Mouse (Mus musculus): ENCODE data around the gene Pde4d. TPM values are rescaled to one million over a fixed set of nuclear protein-coding genes. Genes with fewer than 3 reads are reported as not detected.

The Pde4d gene
- polyA plus RNA-seq, 1 experiment from 2014 or later = 13.0 TPM

DNA sequence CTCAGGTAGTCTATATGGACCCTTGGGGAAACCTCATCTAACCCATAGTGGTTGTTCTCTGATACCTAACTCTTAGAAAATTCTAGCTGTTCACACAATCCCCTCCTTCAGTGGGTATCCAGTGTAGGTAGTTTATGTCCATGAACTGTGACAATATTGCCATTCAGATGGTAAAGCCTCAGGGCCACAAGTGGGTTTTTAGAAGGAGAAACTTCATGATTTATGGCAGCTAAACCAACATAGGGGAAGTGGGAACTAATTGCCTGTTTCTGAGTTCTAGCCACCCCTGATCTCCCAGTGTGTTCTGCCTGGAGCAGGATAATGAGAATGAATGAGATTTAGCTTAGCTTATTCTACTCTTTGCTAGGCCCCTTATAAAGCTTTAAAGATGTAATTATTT, 43.1 kb downstream of the Pde4d start:
- no peak for TF ChIP-seq CTCF (IDR thresholded peaks at IDR 0.05; ENCODE audit: low read depth)
- no peak for TF ChIP-seq EP300 (optimal IDR thresholded peaks at IDR 0.05)
- no peak for DNase-seq (ENCODE audit: low spot score)
- H3K9me3 ChIP-seq (ENCODE audit: control insufficient read depth, low read length) = no peaks in the 10 kb centered on the region
- H3K36me3 ChIP-seq (ENCODE audit: control insufficient read depth, insufficient read depth, low read length) = no peaks in the 10 kb centered on the region
- no peak overlapping the region for H3K27ac ChIP-seq (replicated peaks)
- no peak for ATAC-seq (ENCODE audit: low FRiP score, low TSS enrichment)
- no peaks in the 10 kb centered on the region for H3K4me1 ChIP-seq (replicated peaks; ENCODE audit: control insufficient read depth, insufficient read depth)
- H3K9ac ChIP-seq (ENCODE audit: low read length) = no peak overlapping the region
- H3K4me2 ChIP-seq (replicated peaks; ENCODE audit: low read depth) = no peak overlapping the region
- no peaks in the 10 kb centered on the region for H3K27me3 ChIP-seq (ENCODE audit: control insufficient read depth, insufficient read depth, low read length)
- H3K4me3 ChIP-seq (ENCODE audit: low read depth, low read length) = no peak overlapping the region

DNA sequence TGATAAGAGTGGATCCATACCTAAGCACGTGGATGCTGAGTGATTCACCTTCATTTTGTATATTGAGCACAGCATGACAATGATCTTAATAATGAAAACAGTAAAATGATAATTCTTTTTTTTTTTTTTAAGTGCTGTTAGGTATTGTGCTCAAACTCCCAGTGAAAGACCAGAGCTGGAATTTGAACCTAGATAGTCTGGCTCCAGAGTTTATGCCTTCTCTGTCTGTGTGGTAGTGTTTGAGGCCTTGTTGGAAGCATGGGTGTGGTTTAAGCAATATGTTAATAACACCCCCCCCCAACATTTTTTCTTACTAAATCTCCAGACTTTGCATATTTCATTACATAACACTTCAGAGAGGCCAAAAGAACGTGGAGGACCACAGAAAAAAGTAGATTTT, 44.6 kb downstream of the Pde4d start:
- no peak for ATAC-seq (ENCODE audit: low FRiP score, low TSS enrichment)

DNA sequence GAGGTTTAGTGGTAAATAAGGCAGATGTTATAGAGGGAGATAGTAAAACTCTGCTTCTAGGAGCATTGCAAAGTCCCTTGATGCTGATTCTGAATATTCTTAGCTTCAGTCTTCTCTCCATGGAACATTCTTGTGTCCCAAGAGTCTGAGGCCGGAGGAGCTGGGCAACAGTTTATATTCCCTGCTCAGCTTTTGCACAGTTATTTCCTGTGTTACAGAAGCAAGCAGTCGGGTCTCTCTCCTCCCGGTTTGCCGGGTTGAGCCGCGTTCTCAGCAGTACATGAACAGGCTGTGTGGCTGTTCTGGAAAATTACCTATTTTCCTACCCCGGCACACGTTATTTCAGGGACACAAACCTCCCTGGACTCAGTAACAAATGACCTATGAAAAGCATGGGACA, 48.0 kb downstream of the Pde4d start:
- no peaks in the 10 kb centered on the region; the same call in 1 of the 2 replicates for H3K4me1 ChIP-seq (replicated peaks; ENCODE audit: control insufficient read depth, insufficient read depth)
- no peak overlapping the region for H3K9ac ChIP-seq (ENCODE audit: low read length)
- H3K9me3 ChIP-seq (ENCODE audit: control insufficient read depth, low read length) = no peaks in the 10 kb centered on the region
- DNase-seq (ENCODE audit: low spot score) (no peak), ATAC-seq (ENCODE audit: low FRiP score, low TSS enrichment) (no peak)
- H3K4me3 ChIP-seq (ENCODE audit: low read depth, low read length) = no peak overlapping the region
- H3K27me3 ChIP-seq (ENCODE audit: control insufficient read depth, insufficient read depth, low read length) = no peaks in the 10 kb centered on the region
- TF ChIP-seq CTCF (IDR thresholded peaks at IDR 0.05; ENCODE audit: low read depth) (no peak), EP300 (optimal IDR thresholded peaks at IDR 0.05) (no peak)
- 59% methylated on average over 8 of the region's 8 CpGs for WGBS
- H3K27ac ChIP-seq (replicated peaks) = peak overlapping the region; percentile 75
- no peaks in the 10 kb centered on the region for H3K36me3 ChIP-seq (ENCODE audit: control insufficient read depth, insufficient read depth, low read length)
- peak overlapping the region; percentile 45 for H3K4me2 ChIP-seq (replicated peaks; ENCODE audit: low read depth)

More for the DNA sequence above, 44.6 kb downstream of the Pde4d start:
- no peaks in the 10 kb centered on the region for H3K27me3 ChIP-seq (ENCODE audit: control insufficient read depth, insufficient read depth, low read length)
- 54% methylated on average over 2 of the region's 2 CpGs for WGBS
- no peak overlapping the region for H3K9ac ChIP-seq (ENCODE audit: low read length)
- no peaks in the 10 kb centered on the region for H3K9me3 ChIP-seq (ENCODE audit: control insufficient read depth, low read length)
- no peak for DNase-seq (ENCODE audit: low spot score)
- no peak for TF ChIP-seq CTCF (IDR thresholded peaks at IDR 0.05; ENCODE audit: low read depth)
- no peak for TF ChIP-seq EP300 (optimal IDR thresholded peaks at IDR 0.05)
- H3K4me2 ChIP-seq (replicated peaks; ENCODE audit: low read depth) = no peak overlapping the region
- H3K4me1 ChIP-seq (replicated peaks; ENCODE audit: control insufficient read depth, insufficient read depth) = no peaks in the 10 kb centered on the region; the same call in 1 of the 2 replicates
- no peak overlapping the region for H3K4me3 ChIP-seq (ENCODE audit: low read depth, low read length)
- no peak overlapping the region for H3K27ac ChIP-seq (replicated peaks)
- no peaks in the 10 kb centered on the region for H3K36me3 ChIP-seq (ENCODE audit: control insufficient read depth, insufficient read depth, low read length)

DNA sequence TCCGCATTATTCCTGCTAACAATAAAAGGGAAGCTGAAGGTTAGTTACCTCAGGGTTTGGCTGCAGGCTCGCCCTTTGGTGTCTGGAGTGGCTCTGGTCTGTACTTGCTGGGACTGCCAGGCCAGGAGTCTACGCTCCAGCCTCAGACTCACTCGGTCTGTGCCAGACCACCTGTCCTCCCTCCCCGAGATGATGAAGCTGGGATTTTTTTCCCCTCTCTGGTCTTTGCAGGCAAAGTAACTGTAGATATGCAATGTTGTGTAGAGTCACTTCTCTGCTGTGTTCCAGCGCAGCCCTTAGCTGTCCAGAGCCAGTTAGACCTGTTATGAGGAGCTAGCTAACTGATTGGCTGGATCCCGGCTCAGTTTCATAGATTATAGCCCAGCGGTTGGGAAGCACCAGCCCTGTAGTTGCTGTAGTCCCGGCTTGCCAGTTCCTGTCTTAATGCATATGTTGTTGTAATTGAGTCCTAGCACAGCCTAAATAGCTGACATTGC, 48.5 kb downstream of the Pde4d start:
- Histone ChIP-seq H3K36me3 (ENCODE audit: control insufficient read depth, insufficient read depth, low read length) (no peaks in the 10 kb centered on the region), H3K9me3 (ENCODE audit: control insufficient read depth, low read length) (no peaks in the 10 kb centered on the region), H3K9ac (ENCODE audit: low read length) (no peak overlapping the region), H3K4me3 (ENCODE audit: low read depth, low read length) (peak overlapping the region; percentile 27), H3K27ac (replicated peaks) (peak overlapping the region; percentile 75), H3K4me2 (replicated peaks; ENCODE audit: low read depth) (peak overlapping the region; percentile 45), H3K27me3 (ENCODE audit: control insufficient read depth, insufficient read depth, low read length) (no peaks in the 10 kb centered on the region), H3K4me1 (replicated peaks; ENCODE audit: control insufficient read depth, insufficient read depth) (no peaks in the 10 kb centered on the region; the same call in 1 of the 2 replicates)
- no peak for TF ChIP-seq CTCF (IDR thresholded peaks at IDR 0.05; ENCODE audit: low read depth)
- no peak for TF ChIP-seq EP300 (optimal IDR thresholded peaks at IDR 0.05)
- ATAC-seq (ENCODE audit: low FRiP score, low TSS enrichment) = peak; percentile 96
- 28% methylated on average over 9 of the region's 9 CpGs for WGBS
- peak; percentile 76 for DNase-seq (ENCODE audit: low spot score)

DNA sequence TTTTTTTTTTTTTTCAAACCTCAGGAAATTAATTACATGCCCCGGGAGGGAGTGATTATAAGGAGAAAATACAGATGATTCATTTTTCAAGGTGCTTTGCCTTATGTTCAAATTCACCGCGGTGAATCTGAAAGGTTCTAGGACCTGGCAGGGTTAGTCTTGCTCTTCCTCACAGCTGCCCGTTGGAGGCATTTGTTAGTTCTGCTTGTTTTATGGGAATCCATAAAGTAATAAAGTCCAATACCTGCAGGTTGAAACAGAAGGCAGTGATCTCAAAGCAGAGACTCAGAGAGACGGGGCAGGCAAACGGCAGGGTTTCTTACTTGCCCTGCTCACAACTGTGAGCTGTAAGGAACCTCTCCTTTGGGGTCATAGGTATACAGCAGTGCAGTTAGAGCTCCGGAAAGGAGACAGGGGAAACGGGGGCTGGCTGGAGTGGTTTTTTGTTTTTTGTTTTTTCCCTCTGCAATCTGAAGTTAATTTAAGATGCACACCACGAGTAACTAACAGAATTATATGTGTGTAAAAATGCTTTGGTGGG, 49.1 kb downstream of the Pde4d start:
- H3K4me3 ChIP-seq (ENCODE audit: low read depth, low read length) = peak overlapping the region; percentile 27

DNA sequence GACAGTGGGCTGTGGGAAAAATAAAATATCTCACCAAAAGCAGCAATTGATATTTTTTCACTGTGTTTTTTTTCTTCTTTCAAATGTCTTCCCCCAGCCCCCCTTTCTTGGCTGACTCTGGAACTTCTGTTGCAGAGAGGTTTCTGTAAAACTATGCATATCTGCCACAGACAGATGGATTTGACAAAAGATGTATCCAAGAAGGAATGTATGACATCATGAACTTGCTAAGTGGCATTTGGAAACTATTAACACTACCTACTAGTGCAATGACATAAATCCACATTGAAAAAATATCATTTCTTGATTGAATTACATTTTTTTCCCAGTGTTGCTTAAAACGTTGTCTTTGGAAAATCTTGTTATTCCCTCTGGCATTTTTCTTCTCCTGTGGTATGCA, 51.6 kb downstream of the Pde4d start:
- H3K27me3 ChIP-seq (ENCODE audit: control insufficient read depth, insufficient read depth, low read length) = no peaks in the 10 kb centered on the region
- H3K27ac ChIP-seq (replicated peaks) = 0 out of 2 replicates have a peak overlapping the region, but pooled peaks have one; percentile 18
- no peaks in the 10 kb centered on the region; the same call in 1 of the 2 replicates for H3K4me1 ChIP-seq (replicated peaks; ENCODE audit: control insufficient read depth, insufficient read depth)
- H3K9me3 ChIP-seq (ENCODE audit: control insufficient read depth, low read length) = no peaks in the 10 kb centered on the region
- ATAC-seq (ENCODE audit: low FRiP score, low TSS enrichment) = no peak
- H3K9ac ChIP-seq (ENCODE audit: low read length) = no peak overlapping the region
- DNase-seq (ENCODE audit: low spot score) = no peak
- no peak overlapping the region for H3K4me2 ChIP-seq (replicated peaks; ENCODE audit: low read depth)
- WGBS = 37% methylated on average over 1 of the region's 1 CpGs
- TF ChIP-seq CTCF (IDR thresholded peaks at IDR 0.05; ENCODE audit: low read depth) = no peak
- TF ChIP-seq EP300 (optimal IDR thresholded peaks at IDR 0.05) = no peak
- no peak overlapping the region for H3K4me3 ChIP-seq (ENCODE audit: low read depth, low read length)
- no peaks in the 10 kb centered on the region for H3K36me3 ChIP-seq (ENCODE audit: control insufficient read depth, insufficient read depth, low read length)

More for the DNA sequence above, 49.1 kb downstream of the Pde4d start:
- Histone ChIP-seq H3K4me1 (replicated peaks; ENCODE audit: control insufficient read depth, insufficient read depth) (no peaks in the 10 kb centered on the region; the same call in 1 of the 2 replicates), H3K9me3 (ENCODE audit: control insufficient read depth, low read length) (no peaks in the 10 kb centered on the region), H3K27ac (replicated peaks) (peak overlapping the region; percentile 73), H3K4me2 (replicated peaks; ENCODE audit: low read depth) (peak overlapping the region; percentile 45), H3K27me3 (ENCODE audit: control insufficient read depth, insufficient read depth, low read length) (no peaks in the 10 kb centered on the region), H3K9ac (ENCODE audit: low read length) (no peak overlapping the region), H3K36me3 (ENCODE audit: control insufficient read depth, insufficient read depth, low read length) (no peaks in the 10 kb centered on the region)
- peak; percentile 49 for ATAC-seq (ENCODE audit: low FRiP score, low TSS enrichment)
- TF ChIP-seq CTCF (IDR thresholded peaks at IDR 0.05; ENCODE audit: low read depth) = no peak
- TF ChIP-seq EP300 (optimal IDR thresholded peaks at IDR 0.05) = no peak
- 34% methylated on average over 9 of the region's 9 CpGs for WGBS
- DNase-seq (ENCODE audit: low spot score) = no peak

Data from stomach, postnatal 0 days (tissue).